Mouse (Mus musculus) B cell, adult 62 days (primary cell): Measurements from ENCODE around the gene Eef1b2. TPM values are rescaled to one million over a fixed set of nuclear protein-coding genes. Genes with fewer than 3 reads are reported as not detected.

Source experiments
- total RNA-seq: library from RNA; stranded (reverse); gene quantifications from 4 replicates; pipeline ENCODE4 v1.2.4, GENCODE M21; 2023

Gene Eef1b2
- 898 to 1,079 TPM (median 1,016 TPM) in 4 replicates for total RNA-seq

GRCm38 (mm10) chr1:63176604-63177421, at the start of gene Eef1b2, which contains the start of gene Ndufs1:
Eef1b2 (plus strand) TSS chr1:63176825.
Ndufs1 (minus strand) TSS chr1:63176833.

GRCm38 (mm10) chr1:63214271-63214558, 37.6 kb downstream of the Eef1b2 start, which contains the start of gene Gpr1:
Gpr1 (minus strand) TSS chr1:63214543.

Other genes starting within 250 kb of the Eef1b2 start
- gene Ino80d, start 62.2 kb upstream of the Eef1b2 start, total RNA-seq, result 80.3 to 91.1 TPM (median 83.7 TPM) in 4 replicates
- 68.1 to 80.5 TPM (median 74.2 TPM) in 4 replicates for gene Ndufs1, start within 50 bp of the Eef1b2 start, total RNA-seq
- gene Gpr1, start 37.7 kb downstream of the Eef1b2 start, total RNA-seq, result not detected in 4 replicates
- 0.06 TPM in 1 of 4 replicates, not detected in the others for gene Zdbf2, start 96.4 kb downstream of the Eef1b2 start, total RNA-seq